Mouse (Mus musculus): ENCODE measurements around the gene Vgll4.
A peak's percentile ranks its signal among the peaks of the same experiment; 100 is the strongest.

Gene Vgll4

GRCm38 (mm10) chr6:114842131-114842530 lies 127.7 kb downstream of the Vgll4 start:
- DNase-seq (ENCODE audit: low spot score in 2 of 2), result no peak

- DNase-seq (ENCODE audit: low spot score in 2 of 2), result no peak
Observed at GRCm38 (mm10) chr6:114840012-114840411, 129.8 kb downstream of the Vgll4 start.

- no peak for DNase-seq (ENCODE audit: low spot score in 2 of 2)
Observed at GRCm38 (mm10) chr6:114838872-114839271, 130.9 kb downstream of the Vgll4 start.

GRCm38 (mm10) chr6:114836433-114836832 lies 133.4 kb downstream of the Vgll4 start:
- no peak for DNase-seq (ENCODE audit: low spot score in 2 of 2)

- DNase-seq (ENCODE audit: low spot score in 2 of 2), result no peak
Observed at GRCm38 (mm10) chr6:114835752-114836151, 134.0 kb downstream of the Vgll4 start.

GRCm38 (mm10) chr6:114835344-114835743 lies 134.4 kb downstream of the Vgll4 start:
- DNase-seq (ENCODE audit: low spot score in 2 of 2), result no peak

GRCm38 (mm10) chr6:114833791-114834346 lies 135.9 kb downstream of the Vgll4 start:
- DNase-seq (ENCODE audit: low spot score in 2 of 2), result no peak

- DNase-seq (ENCODE audit: low spot score in 2 of 2), result no peak
Observed at GRCm38 (mm10) chr6:114833058-114833685, 136.6 kb downstream of the Vgll4 start.

GRCm38 (mm10) chr6:114831807-114832206 lies 138.0 kb downstream of the Vgll4 start:
- no peak for DNase-seq (ENCODE audit: low spot score in 2 of 2)

- no peak for DNase-seq (ENCODE audit: low spot score in 2 of 2)
Observed at GRCm38 (mm10) chr6:114829660-114830438, 139.9 kb downstream of the Vgll4 start.

GRCm38 (mm10) chr6:114826889-114827288 lies 142.9 kb downstream of the Vgll4 start:
- no peak for DNase-seq (ENCODE audit: low spot score in 2 of 2)

GRCm38 (mm10) chr6:114821646-114822045 lies 148.1 kb downstream of the Vgll4 start:
- no peak for DNase-seq (ENCODE audit: low spot score in 2 of 2)

- DNase-seq (ENCODE audit: low spot score in 2 of 2), result no peak
Observed at GRCm38 (mm10) chr6:114819971-114820481, 149.8 kb downstream of the Vgll4 start.

GRCm38 (mm10) chr6:114818471-114818870 lies 151.3 kb downstream of the Vgll4 start:
- DNase-seq (ENCODE audit: low spot score in 2 of 2), result no peak

- DNase-seq (ENCODE audit: low spot score in 2 of 2), result no peak
Observed at GRCm38 (mm10) chr6:114817948-114818347, 151.8 kb downstream of the Vgll4 start.

- DNase-seq (ENCODE audit: low spot score in 2 of 2), result no peak
Observed at GRCm38 (mm10) chr6:114814882-114815650, 154.7 kb downstream of the Vgll4 start.

GRCm38 (mm10) chr6:114814199-114814881 lies 155.5 kb downstream of the Vgll4 start:
- no peak for DNase-seq (ENCODE audit: low spot score in 2 of 2)

- DNase-seq (ENCODE audit: low spot score in 2 of 2), result no peak
Observed at GRCm38 (mm10) chr6:114812779-114813178, 157.0 kb downstream of the Vgll4 start.

GRCm38 (mm10) chr6:114812322-114812721 lies 157.5 kb downstream of the Vgll4 start:
- DNase-seq (ENCODE audit: low spot score in 2 of 2), result peak in 1 of 2 experiments; percentile 27
